Mouse (Mus musculus) hindbrain, embryonic 12.5 days (tissue): ENCODE measurements at regions not wholly inside any gene's neighbourhood (a gene's known extent, or its start where the extent isn't known, plus 50 kb on each side); places are given as distances from the start of the nearest gene placed in this dataset.

Experiments used
- ATAC-seq: fragments of 200-750 bp; cut with Nextera tagmentation; 2 replicates; pipeline ENCODE4 v1.8.0; 2017; ENCODE audit warnings: moderate TSS enrichment; ENCODE audit not compliant: low FRiP score
- H3K27ac ChIP-seq: fragments of 300-500 bp; sonication (generic); 2 replicates; pipeline ENCODE4 v1.5.1; 2016; ENCODE audit warnings: mild to moderate bottlenecking
- H3K27me3 ChIP-seq: fragments of 300-500 bp; sonication (generic); 2 replicates; pipeline ENCODE4 v1.6.1; 2016; ENCODE audit warnings: mild to moderate bottlenecking
- H3K36me3 ChIP-seq: fragments of 300-500 bp; sonication (generic); 2 replicates; pipeline ENCODE4 v1.6.1; 2016; ENCODE audit warnings: mild to moderate bottlenecking
- H3K4me1 ChIP-seq: fragments of 300-500 bp; sonication (generic); 2 replicates; pipeline ENCODE4 v1.6.1; 2016
- H3K4me2 ChIP-seq: fragments of 300-500 bp; sonication (generic); replicated peaks from 2 replicates; pipeline ENCODE4 v1.6.1; 2016; ENCODE audit warnings: mild to moderate bottlenecking
- H3K4me3 ChIP-seq: fragments of 300-500 bp; sonication (generic); 2 replicates; pipeline ENCODE4 v1.5.1; 2016; ENCODE audit warnings: mild to moderate bottlenecking
- H3K9ac ChIP-seq: fragments of 300-500 bp; sonication (generic); 2 replicates; pipeline ENCODE4 v1.6.1; 2016; ENCODE audit warnings: mild to moderate bottlenecking, moderate library complexity
- H3K9me3 ChIP-seq: fragments of 300-500 bp; sonication (generic); replicated peaks from 2 replicates; pipeline ENCODE4 v1.6.1; 2016; ENCODE audit warnings: mild to moderate bottlenecking
- WGBS: fragments of 180-500 bp; shearing (Covaris S2); methylation state at CpG from one replicate; pipeline ENCODE4 v1.1.7; 2016; 5-methylcytosine and 5-hydroxymethylcytosine counted together

DNA sequence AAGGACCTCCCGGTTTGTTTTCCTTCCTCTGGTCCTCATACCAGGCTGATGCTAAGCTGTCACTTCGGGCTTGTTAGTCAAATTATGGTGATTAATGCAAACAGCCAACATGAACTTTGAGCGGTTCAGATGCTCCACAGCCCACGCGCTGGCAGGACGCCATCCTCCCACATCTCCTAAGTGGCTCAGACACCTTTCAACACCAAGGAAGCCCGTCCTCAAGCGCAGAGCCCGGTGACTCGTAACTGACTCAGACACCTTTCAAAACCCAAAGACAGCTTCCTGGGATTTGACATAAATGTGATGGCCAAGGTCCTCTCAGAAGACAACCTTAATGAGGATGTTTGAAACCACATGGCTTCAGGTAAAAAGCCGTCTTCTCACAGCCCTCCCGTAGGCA lies 121.7 kb upstream of the Cmc1 start:
- Histone ChIP-seq H3K9me3 (no peaks in the 10 kb centered on the region), H3K27ac (no peak overlapping the region), H3K9ac (no peak overlapping the region), H3K4me1 (no peaks in the 10 kb centered on the region), H3K36me3 (no peaks in the 10 kb centered on the region), H3K4me2 (no peak overlapping the region), H3K27me3 (no peaks in the 10 kb centered on the region), H3K4me3 (no peak overlapping the region)
- no peak for ATAC-seq
- 85% methylated on average over 12 of the region's 12 CpGs for WGBS

DNA sequence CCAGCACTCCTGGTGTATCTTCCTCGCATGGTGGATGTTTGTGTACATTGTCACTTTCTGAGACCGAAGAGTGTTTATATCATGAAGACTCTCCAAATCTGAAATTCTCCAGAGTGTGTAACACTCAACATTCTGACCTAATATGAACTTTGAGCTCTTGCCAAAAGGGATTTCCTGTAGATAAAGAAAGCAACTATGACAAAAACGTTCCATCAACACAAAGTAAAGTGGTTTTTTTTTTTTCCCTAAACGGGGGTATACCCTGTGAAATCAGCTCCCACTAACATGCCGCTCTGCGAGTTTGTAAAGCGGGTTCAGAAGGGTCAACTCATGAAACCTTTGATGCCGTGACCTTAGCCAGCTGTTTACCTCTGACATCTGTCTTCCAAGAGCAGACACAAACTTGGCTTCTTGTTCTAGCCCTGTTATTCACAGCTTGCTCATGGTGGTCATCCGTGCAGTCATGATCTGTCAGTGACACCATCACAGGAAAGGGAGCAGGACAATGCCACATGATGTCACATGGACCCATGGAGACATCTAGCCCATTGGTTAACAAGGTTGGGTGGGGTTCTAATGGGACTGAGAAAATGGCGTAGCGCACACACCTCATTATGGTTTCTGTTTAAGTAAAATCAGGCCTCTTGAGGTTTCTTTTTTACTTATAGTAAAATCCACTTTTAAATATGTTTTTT lies 122.9 kb upstream of the Cmc1 start:
- no peaks in the 10 kb centered on the region for H3K27me3 ChIP-seq
- no peaks in the 10 kb centered on the region for H3K4me1 ChIP-seq
- H3K4me3 ChIP-seq = no peak overlapping the region
- no peak overlapping the region for H3K27ac ChIP-seq
- WGBS = 74% methylated on average over 11 of the region's 11 CpGs
- no peak overlapping the region for H3K4me2 ChIP-seq
- no peak for ATAC-seq
- H3K9ac ChIP-seq = no peak overlapping the region
- no peaks in the 10 kb centered on the region for H3K9me3 ChIP-seq
- no peaks in the 10 kb centered on the region for H3K36me3 ChIP-seq

DNA sequence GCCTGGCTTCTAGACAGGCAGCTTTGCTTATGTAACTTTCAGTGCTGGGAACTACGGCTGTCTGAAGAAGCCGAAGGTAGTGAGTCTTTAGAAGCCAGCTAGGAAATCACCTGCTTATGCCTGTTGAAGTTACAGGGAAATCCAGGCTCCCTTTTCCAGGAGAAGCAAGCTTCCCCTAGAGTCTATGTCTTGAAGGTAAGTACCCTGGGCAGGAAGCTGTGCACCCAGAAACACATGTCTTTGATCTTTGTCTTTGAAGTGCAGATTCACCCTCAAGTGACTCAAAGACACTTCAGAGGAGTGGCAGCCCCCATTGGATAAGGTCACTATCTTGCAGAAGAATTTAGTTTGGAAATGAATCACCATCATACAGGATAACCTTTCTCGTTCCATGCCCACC lies 135.5 kb upstream of the Cmc1 start:
- H3K4me3 ChIP-seq = no peak overlapping the region
- H3K36me3 ChIP-seq = no peaks in the 10 kb centered on the region
- ATAC-seq = no peak
- no peaks in the 10 kb centered on the region for H3K4me1 ChIP-seq
- no peaks in the 10 kb centered on the region for H3K9me3 ChIP-seq
- H3K27ac ChIP-seq = no peak overlapping the region
- no peaks in the 10 kb centered on the region for H3K27me3 ChIP-seq
- WGBS = 75% methylated on average over 3 of the region's 3 CpGs
- no peak overlapping the region for H3K9ac ChIP-seq
- H3K4me2 ChIP-seq = no peak overlapping the region

DNA sequence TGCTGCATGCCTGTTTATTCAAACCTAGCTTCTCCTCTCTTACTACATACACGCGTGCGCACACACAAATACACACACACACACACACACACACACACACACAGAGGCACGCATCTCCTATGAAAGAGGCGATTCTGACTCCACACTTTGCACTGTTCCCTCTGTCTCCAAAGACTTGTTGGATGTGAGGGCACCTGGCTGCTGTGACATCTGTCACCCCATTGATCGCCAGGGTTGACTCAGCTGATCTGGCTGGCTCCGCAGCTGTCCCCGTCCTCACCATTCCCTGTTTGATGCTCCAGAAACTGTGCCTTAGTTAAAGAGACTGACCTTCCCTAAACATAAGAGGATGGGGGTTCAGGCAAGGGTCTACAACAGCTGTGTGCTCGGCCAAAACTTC lies 137.6 kb upstream of the Cmc1 start:
- H3K9ac ChIP-seq = no peak overlapping the region
- no peaks in the 10 kb centered on the region for H3K27me3 ChIP-seq
- ATAC-seq = no peak
- no peaks in the 10 kb centered on the region for H3K9me3 ChIP-seq
- no peak overlapping the region for H3K27ac ChIP-seq
- H3K4me3 ChIP-seq = no peak overlapping the region
- no peaks in the 10 kb centered on the region for H3K36me3 ChIP-seq
- no peak overlapping the region for H3K4me2 ChIP-seq
- H3K4me1 ChIP-seq = no peaks in the 10 kb centered on the region
- WGBS = 86% methylated on average over 9 of the region's 9 CpGs

DNA sequence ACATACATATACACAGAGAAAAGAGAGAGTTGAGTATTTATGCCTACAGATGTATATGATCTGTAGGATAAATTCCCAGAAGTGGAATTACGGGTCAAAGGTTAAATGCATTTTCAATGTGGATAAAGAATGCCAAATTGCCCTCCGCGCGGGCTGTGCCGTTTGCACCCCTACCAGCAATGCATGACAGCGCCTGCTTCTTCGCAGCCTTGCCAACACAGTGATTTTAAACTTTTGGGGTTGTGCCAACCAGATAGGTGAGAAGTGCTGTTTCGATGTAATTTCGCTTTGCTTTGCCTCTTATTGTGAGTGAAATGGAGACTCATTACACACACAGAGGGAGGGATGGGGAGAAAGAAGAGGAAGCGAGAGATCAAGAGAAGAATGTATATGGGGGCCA lies 142.9 kb upstream of the Cmc1 start:
- no peaks in the 10 kb centered on the region for H3K4me1 ChIP-seq
- 91% methylated on average over 10 of the region's 10 CpGs for WGBS
- H3K4me2 ChIP-seq = no peak overlapping the region
- no peaks in the 10 kb centered on the region for H3K27me3 ChIP-seq
- no peaks in the 10 kb centered on the region for H3K9me3 ChIP-seq
- no peak for ATAC-seq
- H3K4me3 ChIP-seq = no peak overlapping the region
- no peaks in the 10 kb centered on the region for H3K36me3 ChIP-seq
- H3K9ac ChIP-seq = no peak overlapping the region
- no peak overlapping the region for H3K27ac ChIP-seq

DNA sequence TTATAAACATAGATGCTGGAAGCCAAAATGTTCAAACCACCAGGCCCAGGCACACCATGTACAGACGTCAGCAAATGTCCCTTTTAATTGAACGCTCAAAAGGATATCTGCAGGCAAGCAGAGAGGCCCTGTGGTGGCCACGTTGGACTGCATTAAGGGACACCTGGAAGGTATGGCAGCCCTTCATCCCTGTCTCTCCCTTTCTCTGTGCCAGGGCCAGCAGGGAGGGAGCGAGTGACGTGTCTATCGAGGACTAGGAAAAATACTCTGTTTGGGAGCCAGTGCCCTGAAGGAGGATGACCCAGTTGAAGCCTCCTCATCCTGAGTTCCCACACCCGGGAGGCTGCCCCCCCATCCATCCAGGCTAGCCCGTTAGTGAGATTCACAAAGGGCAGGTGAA lies 144.0 kb upstream of the Cmc1 start:
- Histone ChIP-seq H3K4me1 (no peaks in the 10 kb centered on the region), H3K36me3 (no peaks in the 10 kb centered on the region), H3K27ac (no peak overlapping the region), H3K27me3 (no peaks in the 10 kb centered on the region), H3K4me2 (no peak overlapping the region), H3K9me3 (no peaks in the 10 kb centered on the region), H3K4me3 (no peak overlapping the region), H3K9ac (no peak overlapping the region)
- no peak for ATAC-seq
- 75% methylated on average over 8 of the region's 8 CpGs for WGBS

DNA sequence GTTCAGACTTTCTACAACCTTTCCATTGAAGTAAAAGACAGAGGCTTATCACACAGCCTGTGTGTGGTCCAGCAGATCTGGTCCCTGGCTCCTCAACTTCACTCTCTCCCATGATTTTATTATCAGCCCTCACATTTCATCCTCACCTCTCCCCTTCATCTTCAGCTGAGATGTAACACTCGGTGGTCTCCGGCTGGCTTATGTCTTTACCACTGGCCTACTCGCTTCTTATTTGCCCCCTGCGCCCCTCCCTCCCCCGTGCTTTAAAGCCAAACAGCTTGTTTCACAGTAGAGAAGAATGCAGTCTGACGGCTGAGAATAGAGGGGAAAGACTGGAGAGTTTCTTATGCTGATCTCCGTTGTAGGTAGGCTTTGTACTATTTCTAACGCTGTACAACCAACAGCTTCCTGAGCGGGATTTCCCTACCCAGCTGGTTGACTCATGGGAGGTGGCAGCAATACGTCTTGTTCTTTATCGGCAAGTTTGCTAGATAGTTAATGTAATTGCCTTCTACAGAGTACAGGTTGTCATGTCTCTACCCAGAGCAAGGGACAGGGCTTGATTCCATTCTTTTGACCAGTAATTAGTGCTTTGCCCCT lies 152.9 kb upstream of the Cmc1 start:
- no peaks in the 10 kb centered on the region for H3K4me1 ChIP-seq
- 80% methylated on average over 11 of the region's 11 CpGs for WGBS
- no peak for ATAC-seq

DNA sequence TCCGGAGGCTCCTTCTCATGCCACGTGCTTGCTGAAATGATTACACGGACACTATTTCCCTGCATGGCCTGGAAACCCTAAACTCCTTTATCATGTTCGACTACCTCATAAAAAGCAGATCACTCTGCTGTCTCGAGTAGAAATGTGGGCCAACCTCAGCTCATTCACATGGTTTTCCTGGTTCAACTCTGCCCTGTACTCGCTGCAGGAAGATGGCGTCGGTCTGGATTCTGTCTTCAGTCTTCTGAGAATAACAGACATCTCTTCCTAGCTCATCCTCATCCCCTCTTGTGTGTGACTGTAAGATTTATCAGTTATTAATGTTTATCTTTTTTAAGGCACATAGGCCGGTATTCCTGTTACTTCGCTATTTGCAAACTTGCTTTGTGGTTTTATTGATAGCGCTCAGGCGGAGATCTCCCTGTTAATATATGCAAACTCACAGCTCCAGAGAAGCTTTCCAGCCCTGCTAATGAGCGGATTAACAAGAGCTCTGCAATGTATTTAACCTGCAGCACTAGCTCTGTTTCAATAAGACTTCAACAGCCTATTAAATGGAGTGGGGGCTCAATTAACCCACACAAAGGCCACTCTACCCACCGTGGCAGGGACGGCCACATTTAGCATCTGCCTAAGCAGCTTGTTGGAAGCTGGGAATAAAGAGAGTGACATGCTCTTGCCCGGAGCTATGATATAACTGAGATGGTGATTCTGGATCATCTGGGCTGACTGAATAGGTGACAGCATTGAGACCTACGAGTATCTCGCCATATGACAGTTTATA lies 159.5 kb upstream of the Eomes start:
- H3K4me2 ChIP-seq = no peak overlapping the region
- H3K4me3 ChIP-seq = no peak overlapping the region
- H3K27ac ChIP-seq = no peak overlapping the region

More for the DNA sequence above, 152.9 kb upstream of the Cmc1 start:
- H3K9ac ChIP-seq = no peak overlapping the region
- H3K27ac ChIP-seq = no peak overlapping the region
- no peak overlapping the region for H3K4me3 ChIP-seq
- H3K4me2 ChIP-seq = no peak overlapping the region
- H3K27me3 ChIP-seq = no peaks in the 10 kb centered on the region
- H3K9me3 ChIP-seq = no peaks in the 10 kb centered on the region
- no peaks in the 10 kb centered on the region for H3K36me3 ChIP-seq

DNA sequence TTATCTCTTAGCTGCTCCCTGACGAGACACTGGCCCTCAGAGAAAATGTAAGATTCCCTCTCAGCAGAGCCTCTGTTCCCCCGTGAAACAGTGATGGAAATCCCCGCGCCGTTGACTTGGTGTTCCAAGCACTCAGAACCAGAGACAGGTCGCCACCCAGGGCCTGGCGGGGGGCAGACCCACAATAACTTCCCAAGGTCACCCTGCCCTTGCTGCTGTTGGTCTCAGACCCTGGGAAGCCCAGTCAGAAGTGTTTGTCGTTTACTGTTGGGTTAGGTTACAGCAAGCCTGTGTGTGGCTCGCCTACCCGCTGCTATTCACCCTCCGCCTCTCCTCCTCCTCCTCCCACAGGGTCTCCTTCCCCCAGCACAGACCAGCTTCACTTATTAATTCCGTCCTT lies 154.2 kb upstream of the Eomes start:
- Histone ChIP-seq H3K27ac (no peak overlapping the region), H3K36me3 (no peaks in the 10 kb centered on the region), H3K9me3 (no peaks in the 10 kb centered on the region), H3K4me3 (no peak overlapping the region), H3K4me1 (peaks cover 3% of the 10 kb centered on the region; the same call in 1 of the 2 replicates), H3K9ac (no peak overlapping the region), H3K27me3 (no peaks in the 10 kb centered on the region), H3K4me2 (no peak overlapping the region)
- ATAC-seq = no peak
- WGBS = 32% methylated on average over 12 of the region's 12 CpGs

More for the DNA sequence above, 159.5 kb upstream of the Eomes start:
- no peaks in the 10 kb centered on the region for H3K9me3 ChIP-seq
- H3K4me1 ChIP-seq = no peaks in the 10 kb centered on the region
- no peak overlapping the region for H3K9ac ChIP-seq
- peak; percentile 72 for ATAC-seq
- 72% methylated on average over 18 of the region's 18 CpGs for WGBS
- no peaks in the 10 kb centered on the region for H3K36me3 ChIP-seq
- no peaks in the 10 kb centered on the region for H3K27me3 ChIP-seq

DNA sequence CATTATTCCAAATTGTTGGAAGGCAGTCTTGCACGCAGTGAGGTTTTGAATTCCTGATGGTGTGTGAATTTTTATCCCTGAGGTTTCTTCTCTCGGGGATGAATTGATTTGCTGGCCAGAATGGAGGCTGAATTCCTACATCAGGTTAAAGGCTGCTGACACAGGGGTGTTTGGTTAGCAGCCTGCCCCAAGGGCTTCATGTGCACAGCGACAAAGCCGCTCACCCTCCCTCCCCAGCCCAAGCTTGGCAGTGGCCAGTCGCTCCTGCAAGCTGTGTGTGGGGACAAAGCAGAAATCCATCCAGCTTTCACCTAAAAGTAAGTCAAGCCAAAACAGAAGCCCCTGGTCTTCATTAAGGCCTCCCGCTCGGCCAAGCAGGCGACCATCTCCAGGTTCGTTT lies 151.4 kb upstream of the Eomes start:
- Histone ChIP-seq H3K27me3 (no peaks in the 10 kb centered on the region), H3K9me3 (no peaks in the 10 kb centered on the region), H3K4me1 (peaks cover 3% of the 10 kb centered on the region; the same call in 1 of the 2 replicates), H3K4me2 (no peak overlapping the region), H3K4me3 (no peak overlapping the region), H3K9ac (no peak overlapping the region), H3K36me3 (no peaks in the 10 kb centered on the region), H3K27ac (no peak overlapping the region)
- 54% methylated on average over 9 of the region's 9 CpGs for WGBS
- ATAC-seq = no peak

DNA sequence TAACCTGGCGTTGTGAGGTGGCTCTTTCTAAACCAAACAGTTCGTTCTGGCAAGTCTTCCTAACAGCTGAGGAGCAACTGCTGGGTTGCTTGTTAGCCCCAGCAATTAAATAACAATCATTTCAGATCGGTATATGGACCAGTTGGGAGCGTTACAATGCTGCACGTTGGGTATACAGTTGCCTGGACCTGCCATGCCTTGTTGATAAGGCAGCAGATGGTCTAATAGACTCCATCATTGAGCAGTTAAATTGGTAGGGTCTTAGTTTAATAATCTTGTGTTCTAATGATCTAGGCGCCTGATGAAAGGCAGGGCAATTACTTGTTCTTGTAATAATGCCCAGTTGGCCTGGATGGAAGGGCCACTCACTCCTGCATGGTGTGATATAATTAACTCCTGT lies 150.1 kb upstream of the Eomes start:
- no peaks in the 10 kb centered on the region for H3K27me3 ChIP-seq
- H3K36me3 ChIP-seq = no peaks in the 10 kb centered on the region
- H3K4me1 ChIP-seq = peaks cover 3% of the 10 kb centered on the region; the same call in 1 of the 2 replicates
- H3K9me3 ChIP-seq = no peaks in the 10 kb centered on the region
- ATAC-seq = no peak
- no peak overlapping the region for H3K27ac ChIP-seq
- no peak overlapping the region for H3K4me2 ChIP-seq
- H3K4me3 ChIP-seq = no peak overlapping the region
- H3K9ac ChIP-seq = no peak overlapping the region
- WGBS = 79% methylated on average over 6 of the region's 6 CpGs

DNA sequence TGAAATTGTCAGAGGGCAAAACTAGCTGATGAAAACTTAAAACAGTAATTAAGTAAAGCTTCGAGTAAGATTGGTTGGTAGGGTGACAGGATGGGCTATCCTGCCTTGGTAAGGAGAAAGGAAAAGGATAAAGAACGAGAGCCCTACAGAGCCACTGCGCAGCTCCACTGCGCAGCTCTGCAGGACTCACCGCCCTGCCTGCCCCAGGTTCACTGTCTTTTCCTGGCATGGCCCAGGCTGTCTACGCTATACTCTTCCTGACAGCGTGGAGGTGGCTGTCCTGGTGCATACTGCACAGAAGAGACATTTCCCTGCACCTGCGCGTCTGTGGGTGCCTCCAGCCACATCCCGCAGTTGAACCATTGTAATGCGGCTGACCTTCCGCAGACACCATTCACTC lies 136.6 kb upstream of the Eomes start:
- H3K9me3 ChIP-seq = no peaks in the 10 kb centered on the region
- no peak for ATAC-seq
- WGBS = 49% methylated on average over 12 of the region's 12 CpGs
- peak overlapping the region; percentile 27 for H3K4me3 ChIP-seq
- no peaks in the 10 kb centered on the region for H3K36me3 ChIP-seq
- no peaks in the 10 kb centered on the region for H3K4me1 ChIP-seq
- no peak overlapping the region for H3K27ac ChIP-seq
- no peaks in the 10 kb centered on the region; the same call in 1 of the 2 replicates for H3K27me3 ChIP-seq
- peak overlapping the region; percentile 35; the same call in 1 of the 2 replicates for H3K9ac ChIP-seq
- H3K4me2 ChIP-seq = peak overlapping the region; percentile 51
